Mouse (Mus musculus) urinary bladder, postnatal 25 days (tissue): ENCODE measurements around the gene Kcnmb4.

Experiments
- DNase-seq: peaks from one replicate; pipeline ENCODE4 v3.0.0; 2022; ENCODE audit warnings: low spot score

Kcnmb4 gene

DNA sequence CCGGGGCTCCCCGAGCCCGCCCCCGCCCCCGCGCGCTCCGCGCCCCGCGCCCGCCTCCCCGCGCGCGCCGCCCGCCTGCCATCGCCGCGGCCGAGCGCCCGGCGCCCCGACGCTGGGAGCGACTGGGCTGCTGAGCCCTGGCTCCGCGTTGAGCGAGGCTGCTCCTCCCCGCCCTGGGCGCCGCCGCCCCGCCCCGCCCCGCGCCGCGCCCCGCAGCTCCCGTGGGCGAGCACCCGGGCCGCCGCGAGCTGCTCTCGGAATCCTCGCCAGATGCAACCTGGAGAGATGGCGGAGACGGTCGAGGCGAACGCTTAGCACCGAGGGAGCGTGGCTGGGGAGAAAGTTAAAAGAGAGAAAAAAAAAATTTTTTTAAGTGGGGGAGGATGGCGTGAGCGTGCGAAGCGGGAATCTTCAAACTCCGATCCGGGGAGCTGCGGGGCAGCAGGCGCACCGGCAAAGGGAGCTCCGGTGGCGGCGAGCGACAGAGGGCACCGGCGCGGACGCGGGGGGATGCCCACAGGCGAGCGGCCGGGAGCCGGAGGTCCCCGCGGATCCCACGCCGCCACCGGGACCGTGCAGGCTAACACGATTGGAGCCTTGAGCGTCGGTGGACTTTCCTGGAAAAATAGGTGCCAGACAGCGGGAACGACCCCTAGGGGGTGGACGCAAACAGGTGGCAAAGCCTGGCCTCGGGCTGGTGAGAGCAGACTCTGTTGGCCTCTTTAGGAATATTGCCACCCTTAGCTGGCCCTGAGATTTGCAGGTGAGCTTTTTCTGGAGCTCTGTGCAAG, at the start of gene Kcnmb4:
Kcnmb4 (minus strand) TSS at position 120 of the 791 bp plus-strand sequence.
- peak; percentile 23 for DNase-seq

- DNase-seq = no peak
Measured at GRCm38 (mm10) chr10:116519588-116519987, 45.9 kb upstream of the Kcnmb4 start.

DNA sequence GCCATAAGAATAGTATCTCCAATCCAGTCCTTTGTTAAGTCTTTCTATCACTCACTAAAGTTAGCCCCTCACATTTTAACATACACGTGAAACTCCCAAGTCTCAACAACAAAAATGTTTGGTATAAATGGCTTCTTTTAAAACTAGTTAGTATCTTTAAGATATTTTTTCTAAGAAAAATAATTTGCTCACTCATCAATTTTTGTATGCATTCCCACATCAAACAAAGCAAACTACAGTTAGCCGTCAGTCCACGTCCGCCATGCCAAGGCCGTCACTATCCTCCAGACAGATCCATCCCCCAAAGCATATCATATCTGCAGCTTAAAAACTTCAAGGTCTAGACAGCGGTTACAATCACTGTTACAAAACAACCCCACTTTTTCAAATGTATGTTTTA, 41.9 kb upstream of the Kcnmb4 start:
- DNase-seq = no peak

DNA sequence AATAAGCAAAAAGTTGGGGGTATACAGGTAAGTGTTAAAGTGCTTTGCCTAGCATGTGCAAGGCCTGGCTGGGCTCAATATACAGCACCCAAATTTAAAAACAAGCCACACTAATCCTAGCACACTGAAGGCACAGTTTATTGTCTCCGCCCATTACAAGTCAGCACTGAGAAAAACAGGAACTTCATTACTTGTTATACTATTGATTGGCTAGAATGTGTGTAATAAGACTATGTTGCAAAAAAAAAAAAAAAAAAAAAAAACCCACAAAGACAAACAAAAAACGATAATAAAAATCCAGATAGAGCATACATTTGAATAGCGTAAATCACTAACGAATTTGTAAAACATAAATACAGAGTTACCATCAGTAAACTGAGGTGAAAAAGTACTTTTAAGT, 41.5 kb upstream of the Kcnmb4 start:
- no peak for DNase-seq

DNA sequence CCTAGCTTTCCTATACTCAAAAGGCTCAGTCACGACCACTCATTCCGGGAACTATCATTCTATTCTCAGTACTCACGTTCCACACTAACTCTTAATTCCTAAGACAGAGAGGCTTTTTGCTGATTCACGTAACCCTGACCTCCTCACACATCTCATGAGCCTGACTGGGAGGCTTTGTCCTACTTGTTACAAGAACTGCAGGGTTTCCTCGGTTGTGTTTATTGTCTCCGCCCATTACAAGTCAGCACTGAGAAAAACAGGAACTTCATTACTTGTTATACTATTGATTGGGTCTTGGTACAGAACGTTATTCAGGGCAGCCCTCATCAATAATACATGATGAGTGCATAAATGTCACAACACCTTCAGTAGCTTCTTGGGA, 39.6 kb upstream of the Kcnmb4 start:
- no peak for DNase-seq

GRCm38 (mm10) chr10:116512521-116513253, 39.0 kb upstream of the Kcnmb4 start:
- no peak for DNase-seq

GRCm38 (mm10) chr10:116505303-116506014, 31.8 kb upstream of the Kcnmb4 start:
- no peak for DNase-seq

GRCm38 (mm10) chr10:116492768-116493167, 19.1 kb upstream of the Kcnmb4 start:
- no peak for DNase-seq

GRCm38 (mm10) chr10:116486895-116487747, 13.4 kb upstream of the Kcnmb4 start:
- no peak for DNase-seq

GRCm38 (mm10) chr10:116481917-116482316, 8.2 kb upstream of the Kcnmb4 start:
- DNase-seq = no peak

GRCm38 (mm10) chr10:116480988-116481387, 7.3 kb upstream of the Kcnmb4 start:
- no peak for DNase-seq

- DNase-seq = no peak
Measured at GRCm38 (mm10) chr10:116476559-116476958, 2.9 kb upstream of the Kcnmb4 start.

- DNase-seq = no peak
Measured at GRCm38 (mm10) chr10:116475725-116476124, 2.0 kb upstream of the Kcnmb4 start.

- DNase-seq = no peak
Measured at GRCm38 (mm10) chr10:116473071-116473758, 463 bp downstream of the Kcnmb4 start.

DNA sequence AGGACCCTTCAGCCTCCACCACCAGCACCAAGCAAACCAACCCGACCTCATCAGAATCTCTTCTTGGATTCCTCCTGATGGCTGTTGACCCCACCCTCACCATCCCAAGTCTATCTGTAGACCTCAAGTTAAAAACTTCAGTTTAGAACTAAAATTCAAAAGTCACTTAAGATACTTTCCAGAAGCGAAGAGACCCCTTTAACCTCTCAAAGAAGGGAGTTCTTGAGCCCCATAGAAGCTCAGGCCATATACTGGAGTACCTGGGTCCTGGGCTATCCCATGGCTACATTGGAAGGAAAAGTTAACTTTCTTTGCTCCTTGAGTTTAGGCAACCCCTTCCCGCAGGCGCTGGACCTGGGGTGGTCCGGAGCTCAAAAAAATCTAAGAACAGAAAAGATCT, 1.1 kb downstream of the Kcnmb4 start:
- DNase-seq = no peak

- DNase-seq = no peak
Measured at GRCm38 (mm10) chr10:116470306-116470925, 3.3 kb downstream of the Kcnmb4 start.

DNA sequence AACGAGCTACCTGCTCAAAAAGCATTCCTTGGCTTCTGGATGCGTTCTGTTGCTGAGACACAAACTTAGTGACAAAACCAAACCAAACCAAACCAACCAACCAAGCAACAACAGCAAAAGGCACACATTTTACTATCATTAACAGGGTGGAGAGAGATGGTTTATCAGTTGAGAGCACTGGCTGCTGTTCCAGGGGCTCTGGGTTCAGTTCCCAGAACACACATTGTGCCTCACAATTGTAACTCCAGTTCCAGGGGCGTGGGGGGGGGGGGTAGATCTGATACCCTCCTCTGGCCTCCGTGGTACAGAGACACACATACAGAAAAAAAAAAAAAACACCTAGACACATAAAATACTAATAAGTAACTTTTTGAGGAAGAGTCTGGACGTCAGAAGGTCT, 5.6 kb downstream of the Kcnmb4 start:
- no peak for DNase-seq

DNA sequence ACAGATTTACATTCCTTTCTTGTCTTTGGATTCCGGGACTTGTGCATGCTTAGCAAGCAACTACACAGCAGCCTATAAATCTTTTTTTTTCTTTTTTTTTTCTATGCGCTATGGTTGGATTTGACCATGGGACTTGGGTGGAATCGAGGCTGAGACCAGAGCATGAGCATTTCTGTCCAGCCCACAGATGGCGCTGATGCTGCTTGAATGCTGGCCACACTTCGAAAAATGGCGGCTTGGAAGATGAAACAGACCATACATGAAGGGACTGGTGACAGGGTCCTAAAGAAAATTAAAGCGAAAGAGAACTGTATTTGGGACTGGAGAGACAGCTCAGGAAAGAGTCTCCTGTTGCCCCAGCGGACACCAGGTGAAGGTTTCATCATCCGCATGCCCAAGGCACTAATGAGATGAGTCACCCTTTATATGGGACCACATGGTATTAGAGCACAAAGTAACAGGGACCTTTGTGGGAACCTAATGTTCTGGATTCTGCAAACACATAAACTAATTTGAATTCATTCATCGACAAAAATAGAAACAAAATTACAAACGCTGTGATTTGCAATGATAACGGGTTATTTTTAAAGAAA, 9.8 kb downstream of the Kcnmb4 start:
- DNase-seq = no peak

- DNase-seq = no peak
Measured at GRCm38 (mm10) chr10:116461443-116461842, 12.2 kb downstream of the Kcnmb4 start.

DNA sequence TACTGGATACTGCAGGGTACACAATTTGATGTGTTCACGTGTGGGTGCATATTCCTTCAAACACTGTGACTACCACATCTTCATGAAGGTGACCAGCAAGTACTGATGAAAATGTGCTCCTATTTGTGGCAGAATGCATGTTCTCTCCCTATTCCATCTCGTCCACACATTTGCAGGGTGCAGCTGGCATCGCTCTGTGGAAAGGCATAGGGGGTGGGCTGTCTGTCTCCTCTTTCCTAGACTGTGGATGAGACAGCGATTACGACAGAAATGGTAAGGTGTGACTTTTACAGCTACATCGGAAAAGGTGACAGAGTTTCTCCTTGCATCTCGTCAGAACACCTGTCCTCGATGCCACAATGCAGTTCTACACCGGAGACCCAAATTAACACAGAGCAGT, 14.9 kb downstream of the Kcnmb4 start:
- no peak for DNase-seq
